Mouse (Mus musculus): ENCODE data around the gene Stab2. TPM values are rescaled to one million over a fixed set of nuclear protein-coding genes. Genes with fewer than 3 reads are reported as not detected.

The Stab2 gene
- polyA plus RNA-seq, 1 experiment from 2014 or later: 0.84 TPM

DNA sequence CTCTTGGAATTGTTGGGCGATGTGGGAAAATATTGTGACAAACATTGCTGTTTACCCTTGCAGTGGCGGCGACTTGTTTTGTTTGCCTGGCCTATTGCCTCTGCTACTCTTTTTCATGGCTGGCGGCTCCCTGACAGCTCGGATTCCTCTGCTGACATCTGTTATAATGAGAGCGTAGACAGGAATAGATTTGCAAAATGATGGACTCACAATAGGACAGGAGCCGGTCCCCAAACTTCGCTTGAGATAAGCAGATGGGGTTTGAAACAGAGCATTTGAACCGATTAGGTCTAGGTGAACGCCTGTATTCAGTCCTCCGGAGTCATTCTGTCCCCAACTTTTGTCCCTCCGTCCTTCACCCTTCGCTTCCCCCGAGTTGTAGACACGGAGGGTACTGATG, 28.0 kb upstream of the Stab2 start:
- H3K4me2 ChIP-seq: 0 out of 2 replicates have a peak overlapping the region, but pooled peaks have one; percentile 21
- 0 out of 2 replicates have a peak, but pooled peaks cover 5% of the 10 kb centered on the region for H3K27me3 ChIP-seq (replicated peaks)
- 0 out of 2 replicates have a peak, but pooled peaks cover 2% of the 10 kb centered on the region for H3K9me3 ChIP-seq (replicated peaks)
- H3K4me3 ChIP-seq: no peak overlapping the region
- no peak overlapping the region for H3K9ac ChIP-seq
- no peak overlapping the region for H3K27ac ChIP-seq (ENCODE audit: poor library complexity, severe bottlenecking)
- WGBS: 78% methylated on average over 15 of the region's 15 CpGs
- no peaks in the 10 kb centered on the region for H3K36me3 ChIP-seq
- H3K4me1 ChIP-seq (replicated peaks): peaks cover 25% of the 10 kb centered on the region
- no peak for ATAC-seq (ENCODE audit: insufficient number of reproducible peaks, low FRiP score)

DNA sequence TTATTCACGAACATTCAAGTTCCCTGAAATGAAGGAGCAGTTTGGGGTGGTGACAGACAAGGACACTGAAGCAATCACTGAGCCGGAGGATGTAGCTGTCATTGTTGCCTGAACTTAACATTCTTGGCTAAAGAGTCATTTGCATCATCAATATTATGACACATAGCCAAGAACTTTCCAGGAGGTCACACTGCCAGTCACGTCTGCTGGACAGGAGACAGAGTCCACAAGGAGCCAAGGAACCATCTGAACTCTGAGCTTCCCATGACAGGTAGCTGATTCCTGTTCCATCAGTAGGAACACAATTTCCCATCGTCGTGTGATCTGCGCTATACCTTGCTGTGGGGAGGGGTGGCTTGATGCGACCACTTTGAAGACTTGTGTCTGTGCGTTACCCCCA, 24.9 kb upstream of the Stab2 start:
- 79% methylated on average over 8 of the region's 8 CpGs for WGBS
- H3K9me3 ChIP-seq (replicated peaks): 0 out of 2 replicates have a peak, but pooled peaks cover 2% of the 10 kb centered on the region

DNA sequence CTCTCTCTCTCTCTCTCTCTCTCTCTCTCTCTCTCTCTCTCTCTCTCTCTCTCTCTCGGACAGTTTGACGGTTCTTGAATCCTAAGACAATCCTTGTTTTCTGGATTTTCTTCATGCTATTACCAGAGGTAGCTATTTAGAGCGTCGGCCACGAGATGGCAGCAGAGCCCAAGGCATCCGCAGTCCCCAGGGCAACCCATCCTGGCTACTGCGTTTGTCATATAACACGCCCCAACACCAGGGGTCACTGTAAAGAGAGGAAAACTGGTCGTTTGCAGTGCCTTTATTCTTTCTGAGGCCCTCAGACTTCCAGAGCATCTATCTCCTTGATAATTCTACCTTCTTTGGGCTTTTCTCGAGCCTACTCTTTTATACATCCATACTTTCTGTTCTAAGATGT, 17.1 kb upstream of the Stab2 start:
- no peaks in the 10 kb centered on the region for H3K36me3 ChIP-seq
- no peaks in the 10 kb centered on the region for H3K4me1 ChIP-seq (replicated peaks)
- H3K9ac ChIP-seq: no peak overlapping the region
- H3K4me2 ChIP-seq: no peak overlapping the region
- H3K27me3 ChIP-seq (replicated peaks): peaks cover 15% of the 10 kb centered on the region
- H3K4me3 ChIP-seq: no peak overlapping the region
- 2% methylated on average over 9 of the region's 10 CpGs for WGBS
- ATAC-seq (ENCODE audit: insufficient number of reproducible peaks, low FRiP score): no peak
- no peaks in the 10 kb centered on the region for H3K9me3 ChIP-seq (replicated peaks)
- H3K27ac ChIP-seq (ENCODE audit: poor library complexity, severe bottlenecking): no peak overlapping the region

More for the DNA sequence above, 24.9 kb upstream of the Stab2 start:
- Histone ChIP-seq H3K27ac (ENCODE audit: poor library complexity, severe bottlenecking) (no peak overlapping the region), H3K4me1 (replicated peaks) (peaks cover 16% of the 10 kb centered on the region), H3K27me3 (replicated peaks) (peaks cover 9% of the 10 kb centered on the region; the same call in 1 of the 2 replicates), H3K9ac (no peak overlapping the region), H3K4me2 (no peak overlapping the region), H3K36me3 (no peaks in the 10 kb centered on the region), H3K4me3 (no peak overlapping the region)
- ATAC-seq (ENCODE audit: insufficient number of reproducible peaks, low FRiP score): no peak

DNA sequence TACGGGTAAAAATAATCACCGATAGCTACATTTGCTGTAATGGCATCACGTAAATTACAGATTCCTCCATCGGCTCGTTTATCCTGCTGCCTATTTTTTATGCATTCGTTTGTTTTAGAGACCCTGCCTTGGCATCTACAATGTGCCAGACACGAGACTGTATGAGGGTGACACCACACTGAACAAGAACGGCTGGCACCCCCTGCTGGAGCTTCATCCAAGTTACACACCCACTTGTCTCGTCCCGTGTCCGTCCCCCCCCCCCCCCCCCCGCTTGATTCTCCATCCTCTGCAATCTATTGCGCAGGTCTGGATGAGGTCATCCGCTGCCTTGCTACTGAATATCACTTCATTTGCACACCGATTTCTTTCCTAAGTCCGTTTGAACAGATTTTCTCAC, 12.9 kb upstream of the Stab2 start:
- Histone ChIP-seq H3K27me3 (replicated peaks) (peaks cover 16% of the 10 kb centered on the region; the same call in 1 of the 2 replicates), H3K36me3 (no peaks in the 10 kb centered on the region), H3K9me3 (replicated peaks) (no peaks in the 10 kb centered on the region), H3K4me2 (no peak overlapping the region), H3K4me1 (replicated peaks) (peaks cover 9% of the 10 kb centered on the region), H3K27ac (ENCODE audit: poor library complexity, severe bottlenecking) (no peak overlapping the region), H3K4me3 (no peak overlapping the region), H3K9ac (no peak overlapping the region)
- no peak for ATAC-seq (ENCODE audit: insufficient number of reproducible peaks, low FRiP score)
- WGBS: 61% methylated on average over 16 of the region's 16 CpGs

DNA sequence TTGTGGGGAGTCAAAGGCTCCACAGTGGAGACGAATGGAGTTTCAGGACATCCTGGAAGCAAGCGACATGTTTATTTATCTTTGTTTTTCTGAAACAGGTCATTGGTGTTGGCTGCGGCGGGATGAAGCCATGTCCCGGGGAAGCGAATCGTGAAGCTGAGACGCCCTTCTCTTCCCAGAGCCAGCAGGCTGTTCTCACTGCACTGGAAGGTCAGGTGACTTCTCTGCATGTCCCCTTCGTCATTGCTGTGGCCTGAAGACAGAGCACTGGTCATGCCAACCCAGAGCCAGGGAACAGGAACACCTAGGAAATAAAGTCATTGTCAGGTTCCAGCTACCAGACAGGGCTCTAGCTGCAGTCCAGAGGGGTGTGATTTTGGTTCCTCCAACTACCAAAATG, 11.1 kb upstream of the Stab2 start:
- no peak overlapping the region for H3K27ac ChIP-seq (ENCODE audit: poor library complexity, severe bottlenecking)
- peaks cover 16% of the 10 kb centered on the region; the same call in 1 of the 2 replicates for H3K27me3 ChIP-seq (replicated peaks)
- no peak overlapping the region for H3K4me2 ChIP-seq
- 63% methylated on average over 9 of the region's 9 CpGs for WGBS
- no peak overlapping the region for H3K9ac ChIP-seq
- H3K4me3 ChIP-seq: no peak overlapping the region
- H3K4me1 ChIP-seq (replicated peaks): peaks cover 16% of the 10 kb centered on the region
- no peaks in the 10 kb centered on the region for H3K9me3 ChIP-seq (replicated peaks)
- no peak for ATAC-seq (ENCODE audit: insufficient number of reproducible peaks, low FRiP score)
- H3K36me3 ChIP-seq: no peaks in the 10 kb centered on the region

DNA sequence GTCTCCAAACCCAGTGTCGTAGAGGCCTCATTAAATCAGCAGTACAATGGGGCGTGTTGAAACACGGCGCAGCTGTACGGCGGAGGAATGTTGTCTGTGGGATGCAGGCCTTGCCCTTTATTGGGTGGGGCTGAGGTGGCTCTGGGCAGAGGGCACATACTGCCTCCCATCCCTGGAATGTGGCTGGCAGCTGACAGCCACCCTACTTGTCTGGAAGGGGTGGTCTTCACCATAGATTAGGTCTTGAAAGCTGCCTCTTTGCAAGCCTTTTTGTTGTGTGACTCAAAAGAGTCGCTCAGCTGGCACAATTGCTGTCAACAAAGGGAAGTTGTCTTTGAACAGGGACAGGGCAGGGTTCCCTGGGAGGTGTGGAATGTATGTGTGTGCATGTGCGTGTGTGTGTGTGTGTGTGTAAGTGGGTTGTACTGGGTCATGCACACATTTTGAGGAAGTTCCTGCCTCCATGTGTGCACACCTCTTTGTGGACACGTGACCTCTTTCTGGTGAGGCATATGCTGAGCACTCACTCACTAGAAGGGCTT, 8.4 kb upstream of the Stab2 start:
- H3K9ac ChIP-seq: no peak overlapping the region
- H3K4me3 ChIP-seq: no peak overlapping the region
- peaks cover 16% of the 10 kb centered on the region; the same call in 1 of the 2 replicates for H3K27me3 ChIP-seq (replicated peaks)
- H3K4me2 ChIP-seq: 0 out of 2 replicates have a peak overlapping the region, but pooled peaks have one; percentile 18
- WGBS: 48% methylated on average over 9 of the region's 9 CpGs
- H3K27ac ChIP-seq (ENCODE audit: poor library complexity, severe bottlenecking): peak overlapping the region; percentile 44; the same call in 1 of the 2 replicates
- ATAC-seq (ENCODE audit: insufficient number of reproducible peaks, low FRiP score): peak; percentile 55; the same call in 1 of the 2 replicates
- H3K36me3 ChIP-seq: no peaks in the 10 kb centered on the region
- no peaks in the 10 kb centered on the region for H3K9me3 ChIP-seq (replicated peaks)
- peaks cover 16% of the 10 kb centered on the region for H3K4me1 ChIP-seq (replicated peaks)

DNA sequence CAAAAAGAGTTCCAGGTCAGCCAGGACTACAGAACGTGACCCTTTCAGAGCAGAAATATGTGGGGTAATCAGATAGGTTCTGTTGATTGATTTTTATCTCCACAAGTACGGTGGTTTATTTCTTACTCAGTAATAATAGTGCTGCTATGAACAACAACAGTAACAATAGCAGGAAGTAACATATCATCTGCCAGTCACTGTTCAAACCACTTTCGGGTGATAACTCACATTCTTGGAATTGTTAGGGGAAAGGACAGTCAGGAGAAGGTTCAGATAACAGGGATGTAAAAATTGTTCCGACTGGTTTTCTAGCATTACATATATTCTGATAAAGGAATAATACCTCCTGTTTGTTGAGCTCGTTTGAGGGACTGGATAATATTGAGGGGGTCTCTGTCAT, 7.6 kb upstream of the Stab2 start:
- WGBS: 15% methylated on average over 5 of the region's 5 CpGs
- H3K9ac ChIP-seq: no peak overlapping the region

DNA sequence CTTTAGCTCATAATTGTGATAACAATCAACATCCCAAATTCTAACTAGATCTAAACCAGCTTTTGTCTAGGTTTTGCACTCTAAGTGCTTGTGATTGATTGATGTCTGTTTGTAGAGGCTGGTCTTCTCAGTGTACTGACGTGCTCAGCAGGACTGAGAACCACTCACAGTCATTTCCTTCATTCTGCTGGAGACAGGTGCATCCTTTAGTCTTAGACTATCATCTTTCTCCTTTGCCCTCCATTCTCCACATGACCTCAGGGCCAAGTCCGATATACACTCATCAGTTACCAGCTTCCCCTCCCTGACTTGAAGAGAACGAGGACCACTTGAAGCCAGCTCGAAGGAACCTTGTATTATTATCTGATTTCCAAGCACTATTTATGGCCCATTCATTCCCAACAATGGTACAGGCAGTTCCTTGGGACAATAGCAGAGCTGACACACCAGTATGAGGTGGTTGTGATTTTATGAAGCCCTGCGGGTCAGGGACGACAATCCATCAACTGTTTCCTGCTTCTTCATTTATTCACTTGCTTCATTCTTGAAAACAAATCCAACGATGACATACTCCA, 6.7 kb upstream of the Stab2 start:
- Histone ChIP-seq H3K36me3 (no peaks in the 10 kb centered on the region), H3K9ac (no peak overlapping the region), H3K27ac (ENCODE audit: poor library complexity, severe bottlenecking) (no peak overlapping the region), H3K4me1 (replicated peaks) (peaks cover 16% of the 10 kb centered on the region), H3K4me3 (no peak overlapping the region), H3K27me3 (replicated peaks) (peaks cover 16% of the 10 kb centered on the region; the same call in 1 of the 2 replicates), H3K9me3 (replicated peaks) (no peaks in the 10 kb centered on the region), H3K4me2 (no peak overlapping the region)
- WGBS: 65% methylated on average over 7 of the region's 7 CpGs
- ATAC-seq (ENCODE audit: insufficient number of reproducible peaks, low FRiP score): no peak

More for the DNA sequence above, 7.6 kb upstream of the Stab2 start:
- Histone ChIP-seq H3K9me3 (replicated peaks) (no peaks in the 10 kb centered on the region), H3K4me3 (no peak overlapping the region), H3K36me3 (no peaks in the 10 kb centered on the region), H3K4me1 (replicated peaks) (peaks cover 16% of the 10 kb centered on the region), H3K4me2 (no peak overlapping the region), H3K27ac (ENCODE audit: poor library complexity, severe bottlenecking) (no peak overlapping the region), H3K27me3 (replicated peaks) (peaks cover 16% of the 10 kb centered on the region; the same call in 1 of the 2 replicates)
- no peak for ATAC-seq (ENCODE audit: insufficient number of reproducible peaks, low FRiP score)

DNA sequence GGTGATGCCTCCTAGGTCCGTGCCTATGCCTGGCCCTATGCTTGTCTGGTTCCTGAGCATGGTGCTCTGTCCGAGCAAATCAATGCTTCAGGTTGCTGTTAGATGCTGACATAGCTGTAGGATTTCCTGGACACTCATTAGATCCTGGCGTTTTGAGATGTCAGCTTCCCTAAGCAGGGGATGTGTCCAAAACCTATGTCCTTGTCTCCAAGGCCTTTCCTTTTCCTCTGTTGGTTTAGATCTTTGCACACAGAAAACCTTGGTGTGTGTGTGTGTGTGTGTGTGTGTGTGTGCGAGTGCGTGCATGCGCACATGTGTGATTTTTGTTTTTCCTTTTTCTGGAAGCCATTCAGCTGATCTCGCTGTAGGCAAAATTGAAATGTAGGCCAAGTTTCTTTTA, 4.3 kb upstream of the Stab2 start:
- no peak for ATAC-seq (ENCODE audit: insufficient number of reproducible peaks, low FRiP score)
- Histone ChIP-seq H3K27me3 (replicated peaks) (0 out of 2 replicates have a peak, but pooled peaks cover 8% of the 10 kb centered on the region), H3K4me3 (no peak overlapping the region), H3K27ac (ENCODE audit: poor library complexity, severe bottlenecking) (no peak overlapping the region), H3K9me3 (replicated peaks) (no peaks in the 10 kb centered on the region), H3K36me3 (no peaks in the 10 kb centered on the region), H3K9ac (no peak overlapping the region), H3K4me1 (replicated peaks) (peaks cover 16% of the 10 kb centered on the region), H3K4me2 (no peak overlapping the region)
- WGBS: 81% methylated on average over 7 of the region's 7 CpGs

DNA sequence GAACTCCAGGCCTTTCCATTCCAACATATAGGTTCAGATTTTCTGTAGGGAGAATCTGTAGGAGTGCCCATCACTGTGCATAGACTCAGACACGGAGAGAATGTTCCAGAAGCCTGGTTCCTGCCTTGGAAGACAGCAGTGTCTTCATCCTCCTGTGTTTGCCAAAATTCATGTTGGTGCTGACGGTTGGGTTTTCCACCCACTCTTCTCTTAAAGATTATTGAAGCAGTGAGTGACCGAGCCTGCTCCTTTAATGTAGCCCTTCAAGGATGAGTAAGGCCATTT, 332 bp upstream of the Stab2 start:
- H3K36me3 ChIP-seq: no peaks in the 10 kb centered on the region
- no peak overlapping the region for H3K9ac ChIP-seq
- H3K27ac ChIP-seq (ENCODE audit: poor library complexity, severe bottlenecking): no peak overlapping the region
- H3K4me1 ChIP-seq (replicated peaks): no peaks in the 10 kb centered on the region
- no peak overlapping the region for H3K4me2 ChIP-seq
- no peak for ATAC-seq (ENCODE audit: insufficient number of reproducible peaks, low FRiP score)
- 0 out of 2 replicates have a peak, but pooled peaks cover 8% of the 10 kb centered on the region for H3K27me3 ChIP-seq (replicated peaks)
- H3K9me3 ChIP-seq (replicated peaks): no peaks in the 10 kb centered on the region
- H3K4me3 ChIP-seq: no peak overlapping the region
- WGBS: 70% methylated on average over 3 of the region's 3 CpGs

DNA sequence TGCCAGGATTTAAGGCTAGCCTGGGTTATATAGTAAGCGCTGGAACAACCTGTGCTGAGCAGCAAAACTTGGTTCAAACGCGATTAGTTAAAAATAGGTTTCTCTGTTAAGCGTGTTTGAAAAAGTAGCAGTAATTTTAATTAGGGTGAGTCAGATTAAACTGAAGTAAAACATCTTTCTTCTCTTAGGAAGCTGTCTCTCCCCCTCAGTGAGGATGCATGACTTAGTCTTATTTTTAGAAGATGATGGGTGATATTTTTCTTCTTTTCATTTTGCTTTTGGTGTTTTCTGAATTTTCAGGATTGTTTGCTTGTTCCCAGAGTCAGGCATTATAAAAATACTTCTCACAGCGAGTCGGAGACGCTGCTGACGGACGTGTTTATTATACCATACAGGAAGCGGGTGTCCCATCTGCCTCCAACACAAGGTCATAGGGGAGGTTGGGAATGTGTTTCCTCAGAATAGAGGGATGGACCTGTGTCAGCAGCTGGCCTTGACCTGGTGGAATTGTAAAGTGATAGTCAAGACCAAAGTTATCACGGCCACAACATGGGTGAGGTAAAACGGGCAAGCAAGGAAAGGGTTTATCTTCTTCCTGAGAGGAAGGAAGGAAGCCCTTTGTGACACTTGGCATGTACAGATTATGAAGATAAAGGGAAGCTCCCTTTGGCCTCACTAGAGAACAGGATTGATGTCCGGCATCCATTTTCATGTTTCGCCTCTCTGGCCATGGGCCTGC, 15.4 kb downstream of the Stab2 start:
- H3K9ac ChIP-seq: no peak overlapping the region
- no peak overlapping the region for H3K4me2 ChIP-seq
- no peak overlapping the region for H3K27ac ChIP-seq (ENCODE audit: poor library complexity, severe bottlenecking)
- no peaks in the 10 kb centered on the region for H3K36me3 ChIP-seq
- no peak for ATAC-seq (ENCODE audit: insufficient number of reproducible peaks, low FRiP score)
- peaks cover 18% of the 10 kb centered on the region for H3K4me1 ChIP-seq (replicated peaks)
- H3K4me3 ChIP-seq: no peak overlapping the region
- no peaks in the 10 kb centered on the region for H3K9me3 ChIP-seq (replicated peaks)
- H3K27me3 ChIP-seq (replicated peaks): peaks cover 16% of the 10 kb centered on the region
- 68% methylated on average over 14 of the region's 14 CpGs for WGBS
